Mouse (Mus musculus): ENCODE measurements around the gene Tmem45a. TPM values are rescaled to one million over a fixed set of nuclear protein-coding genes. Genes with fewer than 3 reads are reported as not detected.
A peak's percentile ranks its signal among the peaks of the same experiment; 100 is the strongest.
"Not testable (repeated sequence)": the region's sequence is repeated elsewhere in the genome, so short reads cannot be mapped to it uniquely, and the experiment has no call there.

The Tmem45a gene
- total RNA-seq (2021) = 3.3 and 3.6 TPM in 2 replicates
- long read RNA-seq, partial matches to known transcripts = 0 of 3 reads
- long read RNA-seq, other reads (novel, unspliced or antisense) = 1 of 3 reads

GRCm38 (mm10) chr16:56885824-56886615 lies at the start of gene Tmem45a:
Gene Tmem45a, minus strand, starts transcription at chr16:56886166.
- peak; percentile 86 for DNase-seq

- DNase-seq = no peak
These were observed 42.1 kb upstream of the Tmem45a start, which contains the start of gene Lnp1 for GRCm38 (mm10) chr16:56928023-56928422. Gene Lnp1, minus strand, starts transcription at chr16:56928061.

GRCm38 (mm10) chr16:56920102-56920657 lies 34.2 kb upstream of the Tmem45a start:
- DNase-seq = no peak

- DNase-seq = no peak
These were observed 31.3 kb upstream of the Tmem45a start for GRCm38 (mm10) chr16:56917230-56917629.

GRCm38 (mm10) chr16:56908986-56909385 lies 23.0 kb upstream of the Tmem45a start:
- DNase-seq = no peak

GRCm38 (mm10) chr16:56902206-56902605 lies 16.2 kb upstream of the Tmem45a start:
- not testable (repeated sequence) for DNase-seq

- DNase-seq = no peak
These were observed 5.6 kb upstream of the Tmem45a start for GRCm38 (mm10) chr16:56891583-56891982.

GRCm38 (mm10) chr16:56886616-56887116 lies 700 bp upstream of the Tmem45a start:
- no peak for DNase-seq

- no peak for DNase-seq
These were observed 1.2 kb downstream of the Tmem45a start for GRCm38 (mm10) chr16:56884811-56885210.

GRCm38 (mm10) chr16:56873410-56873809 lies 12.6 kb downstream of the Tmem45a start:
- no peak for DNase-seq

GRCm38 (mm10) chr16:56870458-56870857 lies 15.5 kb downstream of the Tmem45a start:
- DNase-seq = no peak

- no peak for DNase-seq
These were observed 17.6 kb downstream of the Tmem45a start for GRCm38 (mm10) chr16:56868361-56868760.

GRCm38 (mm10) chr16:56867591-56867990 lies 18.4 kb downstream of the Tmem45a start:
- DNase-seq = no peak

GRCm38 (mm10) chr16:56852841-56853587 lies 33.0 kb downstream of the Tmem45a start:
- DNase-seq = no peak

GRCm38 (mm10) chr16:56842988-56843387 lies 43.0 kb downstream of the Tmem45a start:
- no peak for DNase-seq

- no peak for DNase-seq
These were observed 52.7 kb downstream of the Tmem45a start for GRCm38 (mm10) chr16:56833312-56833711.

GRCm38 (mm10) chr16:56831986-56832385 lies 54.0 kb downstream of the Tmem45a start:
- no peak for DNase-seq

GRCm38 (mm10) chr16:56801370-56802109 lies 84.4 kb downstream of the Tmem45a start:
- no peak for DNase-seq

GRCm38 (mm10) chr16:56800946-56801345 lies 85.0 kb downstream of the Tmem45a start:
- no peak for DNase-seq

GRCm38 (mm10) chr16:56800469-56800868 lies 85.5 kb downstream of the Tmem45a start:
- DNase-seq = no peak

GRCm38 (mm10) chr16:56799541-56800029 lies 86.4 kb downstream of the Tmem45a start:
- no peak for DNase-seq

- no peak for DNase-seq
These were observed 87.1 kb downstream of the Tmem45a start for GRCm38 (mm10) chr16:56798873-56799272.
